Mouse (Mus musculus): ENCODE measurements around the gene Pon3.

The Pon3 gene

GRCm38 (mm10) chr6:5179189-5179588, 76.9 kb downstream of the Pon3 start:
- CTCF ChIA-PET = no interaction called here

- CTCF ChIA-PET = no interaction called here
Observed at GRCm38 (mm10) chr6:5177967-5178891, 77.9 kb downstream of the Pon3 start.

- CTCF ChIA-PET = no interaction called here
Observed at GRCm38 (mm10) chr6:5174179-5174812, 81.8 kb downstream of the Pon3 start.

GRCm38 (mm10) chr6:5172571-5172970, 83.5 kb downstream of the Pon3 start:
- CTCF ChIA-PET = no interaction called here

- CTCF ChIA-PET = no interaction called here
Observed at GRCm38 (mm10) chr6:5171418-5171817, 84.7 kb downstream of the Pon3 start.
